Mouse (Mus musculus) kidney, embryonic 16.5 days (tissue): ENCODE results near the gene Asic3. TPM values are rescaled to one million over a fixed set of nuclear protein-coding genes. Genes with fewer than 3 reads are reported as not detected.
"Not testable (repeated sequence)": the region's sequence is repeated elsewhere in the genome, so short reads cannot be mapped to it uniquely, and the experiment has no call there.

ENCODE experiments used
- ATAC-seq: fragments of 200-750 bp; cut with Nextera tagmentation; 2 replicates; pipeline ENCODE4 v1.8.0; 2017; ENCODE audit warnings: moderate TSS enrichment; ENCODE audit not compliant: low FRiP score, low TSS enrichment
- H3K27ac ChIP-seq: fragments of 300-500 bp; sonication (generic); 2 replicates; pipeline ENCODE4 v1.5.1; 2014; ENCODE audit warnings: low read length
- H3K27me3 ChIP-seq: fragments of 300-500 bp; sonication (generic); 2 replicates; pipeline ENCODE4 v1.6.1; 2014; ENCODE audit warnings: low read length, control low read depth, mixed read lengths; ENCODE audit not compliant: insufficient read depth
- H3K36me3 ChIP-seq: fragments of 300-500 bp; sonication (generic); 2 replicates; pipeline ENCODE4 v1.6.1; 2014; ENCODE audit warnings: low read length, control low read depth, mixed read lengths; ENCODE audit not compliant: insufficient read depth
- H3K4me1 ChIP-seq: fragments of 300-500 bp; sonication (generic); 2 replicates; pipeline ENCODE4 v1.6.1; 2014; ENCODE audit warnings: low read length, control low read depth, mixed read lengths; ENCODE audit not compliant: insufficient read depth
- H3K4me2 ChIP-seq: fragments of 300-500 bp; sonication (generic); replicated peaks from 2 replicates; pipeline ENCODE4 v1.6.1; 2014; ENCODE audit warnings: low read depth, low read length
- H3K4me3 ChIP-seq: fragments of 300-500 bp; sonication (generic); 2 replicates; pipeline ENCODE4 v1.5.1; 2014; ENCODE audit warnings: mild to moderate bottlenecking, low read length
- H3K9ac ChIP-seq: fragments of 300-500 bp; sonication (generic); replicated peaks from 2 replicates; pipeline ENCODE4 v1.6.1; 2014; ENCODE audit warnings: low read length
- H3K9me3 ChIP-seq: fragments of 300-500 bp; sonication (generic); 2 replicates; pipeline ENCODE4 v1.6.1; 2016; ENCODE audit warnings: low read length, control low read depth
- WGBS: fragments of 180-500 bp; shearing (Covaris S2); extraction: QIAGEN DNeasy Blood & Tissue Kit; methylation state at CpG from one replicate; pipeline ENCODE4 v1.1.7; 2014; 5-methylcytosine and 5-hydroxymethylcytosine counted together
- polyA plus RNA-seq: library from polyadenylated mRNA; unstranded; fragments of >200 nt; fragmentation: Nextera tagmentation; extraction: Ambion mirVana; gene quantifications from 2 replicates; pipeline ENCODE4 v1.2.1, GENCODE M21; 2015

Asic3 gene
- polyA plus RNA-seq, 1 experiment from 2014 or later: 0.40 TPM

DNA sequence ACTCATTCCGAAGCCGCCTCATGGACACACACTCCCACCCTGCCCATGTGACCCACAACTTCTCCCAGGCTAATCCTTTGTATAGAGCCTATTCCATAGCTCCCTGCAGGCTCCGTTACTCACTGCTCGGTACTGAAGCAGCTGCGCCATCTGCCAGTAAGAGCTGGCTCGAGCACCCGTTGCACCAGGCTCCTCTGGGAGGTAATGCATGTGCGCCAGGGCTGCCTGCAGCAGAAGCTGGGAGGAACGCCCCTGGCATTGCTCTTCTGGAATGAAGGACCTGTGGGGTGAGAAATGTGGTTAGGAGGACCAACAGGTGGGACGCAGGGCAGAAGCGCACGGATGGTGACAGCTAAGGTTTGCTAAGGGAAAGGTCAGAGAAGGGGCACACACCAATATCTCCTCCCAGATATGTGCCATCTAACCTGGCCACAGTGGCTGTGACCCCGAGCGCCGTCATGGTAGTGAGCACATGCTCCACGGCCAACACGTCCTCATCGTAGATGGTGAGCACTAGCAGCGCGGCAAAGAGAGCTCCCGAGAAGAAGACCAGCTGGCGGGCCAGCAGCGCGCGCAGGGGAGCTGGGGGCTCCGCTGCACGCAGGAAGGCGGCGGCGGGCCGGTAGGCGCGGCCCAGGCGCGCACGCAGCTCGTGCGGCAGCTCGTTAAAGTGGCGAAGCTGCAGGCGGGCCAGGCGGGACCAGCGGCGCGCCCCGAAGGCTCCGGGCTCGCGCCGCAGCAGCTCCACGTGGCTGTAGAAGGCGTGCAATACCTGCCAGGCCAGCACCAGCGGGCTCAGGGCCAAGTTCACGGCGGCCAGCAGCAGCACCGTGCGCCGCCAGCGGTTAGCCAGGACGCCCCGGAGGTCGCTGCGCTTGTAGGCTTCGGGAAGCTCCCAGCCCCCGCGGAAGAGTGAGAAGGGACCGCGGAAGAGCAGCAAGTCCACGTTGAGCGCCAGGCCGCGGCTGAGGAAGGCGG lies 25.6 kb upstream of the Asic3 start:
- ATAC-seq: peak; percentile 49; the same call in 1 of the 2 replicates
- H3K27ac ChIP-seq: no peak overlapping the region

DNA sequence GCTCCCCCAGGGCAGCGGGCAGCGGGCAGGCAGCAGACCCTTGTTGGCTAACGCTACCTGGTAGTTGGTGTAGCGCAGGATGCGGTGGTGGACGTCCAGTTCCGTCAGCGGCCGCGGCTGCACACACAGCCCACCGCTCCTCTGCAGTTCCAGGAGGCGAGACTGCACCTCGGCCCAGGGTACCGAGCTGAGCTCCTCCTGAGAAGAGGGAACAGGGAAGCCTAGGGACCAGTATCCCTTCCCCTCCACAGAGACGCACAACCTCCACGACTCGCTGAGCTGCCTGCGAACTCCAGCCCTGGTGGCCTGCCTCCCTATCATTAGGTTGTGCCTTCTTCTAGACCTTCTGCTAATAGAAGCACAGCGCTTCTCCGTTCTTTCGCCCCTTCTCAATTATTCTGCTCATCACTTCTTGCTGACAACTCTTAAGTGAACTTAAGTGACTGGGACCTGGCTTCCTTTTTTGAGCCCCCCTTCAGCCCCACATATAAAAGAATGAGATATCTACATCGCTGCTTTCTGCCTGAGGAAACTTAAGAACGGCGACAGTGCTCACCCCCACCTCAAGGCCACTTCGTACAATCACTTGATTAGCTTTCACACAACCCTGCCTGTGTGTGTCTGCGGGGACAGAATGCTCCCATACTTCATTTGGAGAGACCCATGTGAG lies 24.8 kb upstream of the Asic3 start:
- Histone ChIP-seq H3K4me1 (peaks cover 42% of the 10 kb centered on the region), H3K4me3 (peak overlapping the region; percentile 54), H3K27ac (no peak overlapping the region), H3K9me3 (no peaks in the 10 kb centered on the region), H3K9ac (peak overlapping the region; percentile 59), H3K27me3 (peaks cover 21% of the 10 kb centered on the region), H3K36me3 (no peaks in the 10 kb centered on the region), H3K4me2 (peak overlapping the region; percentile 94)
- ATAC-seq: peak; percentile 1; the same call in 1 of the 2 replicates
- WGBS: 23% methylated on average over 25 of the region's 26 CpGs

More for the DNA sequence above, 25.6 kb upstream of the Asic3 start:
- H3K4me2 ChIP-seq: peak overlapping the region; percentile 94
- H3K27me3 ChIP-seq: peaks cover 21% of the 10 kb centered on the region
- H3K4me1 ChIP-seq: peaks cover 49% of the 10 kb centered on the region
- H3K4me3 ChIP-seq: peak overlapping the region; percentile 54
- H3K36me3 ChIP-seq: no peaks in the 10 kb centered on the region
- H3K9ac ChIP-seq: peak overlapping the region; percentile 59
- WGBS: under 1% methylated on average over 73 of the region's 73 CpGs
- H3K9me3 ChIP-seq: no peaks in the 10 kb centered on the region

DNA sequence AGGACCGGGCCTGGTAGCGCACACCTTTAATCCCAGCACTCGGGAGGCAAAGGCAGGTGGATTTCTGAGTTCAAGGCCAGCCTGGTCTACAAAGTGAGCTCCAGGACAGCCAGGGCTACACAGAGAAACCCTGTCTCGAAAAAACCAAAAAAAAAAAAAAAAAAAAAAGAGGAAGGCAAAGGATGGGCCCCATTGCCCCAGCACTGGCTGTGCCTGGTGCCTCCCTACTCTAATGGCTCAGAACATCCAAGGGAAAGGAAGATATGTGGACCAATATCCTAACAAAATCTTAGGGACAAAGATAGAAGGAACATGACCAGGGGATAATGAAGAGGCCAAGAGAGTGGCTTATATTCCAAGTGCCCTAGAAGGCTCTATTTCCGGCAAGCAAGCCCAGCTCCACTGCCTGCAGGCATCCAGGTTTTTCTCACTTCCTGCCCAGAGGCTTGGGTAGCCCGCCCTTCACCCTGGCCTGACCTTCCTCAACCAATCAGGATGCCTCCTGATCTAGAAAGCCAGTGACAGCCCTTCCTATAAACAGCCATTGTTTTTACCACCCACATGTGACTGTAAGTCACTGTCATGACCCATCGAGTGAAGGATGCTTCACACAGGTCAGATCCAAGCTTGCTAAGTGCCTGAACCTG lies 24.1 kb upstream of the Asic3 start:
- Histone ChIP-seq H3K9ac (no peak overlapping the region), H3K36me3 (no peaks in the 10 kb centered on the region), H3K4me2 (no peak overlapping the region), H3K4me3 (no peak overlapping the region), H3K4me1 (peaks cover 39% of the 10 kb centered on the region), H3K27ac (no peak overlapping the region), H3K9me3 (no peaks in the 10 kb centered on the region), H3K27me3 (peaks cover 21% of the 10 kb centered on the region)
- no peak for ATAC-seq
- WGBS: 59% methylated on average over 6 of the region's 7 CpGs

DNA sequence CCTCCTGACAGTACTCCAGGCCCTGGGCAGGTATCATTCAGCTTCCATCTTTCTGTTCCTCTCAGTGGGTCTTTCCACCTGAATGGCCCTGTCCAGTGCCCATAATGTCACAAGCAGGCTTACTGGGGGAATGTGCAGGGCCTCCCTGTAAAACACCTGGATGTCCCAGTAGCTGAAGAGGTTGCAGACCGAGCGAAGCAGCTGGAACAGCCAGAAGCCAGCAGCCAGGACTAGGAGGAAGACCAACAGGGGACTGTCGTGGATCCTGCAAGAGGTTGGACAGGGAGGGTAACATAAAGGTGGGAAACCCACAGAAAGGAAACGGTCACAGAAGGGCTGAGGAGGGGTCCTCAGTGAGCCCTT lies 23.6 kb upstream of the Asic3 start:
- no peak overlapping the region for H3K4me3 ChIP-seq
- H3K9me3 ChIP-seq: no peaks in the 10 kb centered on the region
- no peak overlapping the region for H3K9ac ChIP-seq
- no peak overlapping the region for H3K4me2 ChIP-seq
- peaks cover 34% of the 10 kb centered on the region for H3K4me1 ChIP-seq
- 73% methylated on average over 4 of the region's 4 CpGs for WGBS
- no peak overlapping the region for H3K27ac ChIP-seq
- no peaks in the 10 kb centered on the region for H3K36me3 ChIP-seq
- peaks cover 21% of the 10 kb centered on the region for H3K27me3 ChIP-seq
- ATAC-seq: no peak

DNA sequence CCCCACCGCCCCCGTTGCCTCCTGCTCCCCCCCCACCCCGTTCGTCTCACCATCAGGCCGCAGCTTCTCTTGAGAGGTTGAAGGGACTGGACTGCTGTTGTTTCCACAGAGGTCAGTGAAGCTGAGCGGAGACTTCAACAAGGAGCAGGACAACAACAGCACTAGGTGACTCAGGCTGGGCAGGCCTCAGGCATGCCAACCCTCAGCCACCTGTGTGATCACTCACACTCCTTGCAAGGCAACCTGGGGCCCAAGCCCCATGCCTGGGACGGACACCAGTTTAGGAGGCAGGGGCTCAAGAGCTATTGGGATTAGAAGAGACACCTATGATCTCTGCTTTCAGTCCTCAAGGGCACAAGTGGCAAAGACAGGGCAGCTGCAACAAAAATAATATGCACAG lies 21.3 kb upstream of the Asic3 start, which contains the start of gene Atg9b:
Gene Atg9b, minus strand, starts transcription at position 280 of the 400 bp plus-strand sequence.
- no peak within 1 kb of the TSS for H3K9ac ChIP-seq
- no peak within 1 kb of the TSS for H3K4me3 ChIP-seq
- peaks cover 13% of the 10 kb centered on the region for H3K27me3 ChIP-seq
- no peaks in the 10 kb centered on the region for H3K36me3 ChIP-seq
- 83% methylated on average over 7 of the region's 7 CpGs for WGBS
- no peak for ATAC-seq
- H3K9me3 ChIP-seq: no peaks in the 10 kb centered on the region
- peaks cover 36% of the 10 kb centered on the region for H3K4me1 ChIP-seq
- H3K4me2 ChIP-seq: no peak within 1 kb of the TSS
- no peak within 1 kb of the TSS for H3K27ac ChIP-seq

DNA sequence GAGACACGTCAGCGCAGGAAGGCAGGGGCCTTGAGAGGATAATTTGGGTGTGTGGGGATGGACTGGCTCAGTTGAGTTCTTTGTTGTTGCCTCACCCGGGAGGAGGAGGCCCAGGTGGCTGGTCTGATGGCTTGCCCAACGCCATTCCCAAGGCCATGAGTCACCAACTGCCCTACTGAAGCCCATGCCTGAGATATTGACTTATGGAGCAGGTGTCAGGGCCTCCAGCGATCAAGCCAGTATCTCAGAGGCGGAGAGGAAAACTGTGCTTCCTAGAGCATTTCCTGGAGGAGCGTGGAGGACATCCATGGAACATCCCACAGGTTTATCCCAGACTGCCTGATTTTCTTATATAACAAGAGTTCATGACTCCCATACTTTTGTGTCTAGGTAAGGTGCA lies 20.5 kb upstream of the Asic3 start:
- no peak overlapping the region for H3K4me2 ChIP-seq
- H3K27me3 ChIP-seq: peaks cover 5% of the 10 kb centered on the region; the same call in 1 of the 2 replicates
- no peaks in the 10 kb centered on the region for H3K9me3 ChIP-seq
- no peak overlapping the region for H3K9ac ChIP-seq
- no peak for ATAC-seq
- H3K4me3 ChIP-seq: no peak overlapping the region
- H3K27ac ChIP-seq: no peak overlapping the region
- peaks cover 27% of the 10 kb centered on the region for H3K4me1 ChIP-seq
- WGBS: 74% methylated on average over 7 of the region's 7 CpGs
- no peaks in the 10 kb centered on the region for H3K36me3 ChIP-seq

DNA sequence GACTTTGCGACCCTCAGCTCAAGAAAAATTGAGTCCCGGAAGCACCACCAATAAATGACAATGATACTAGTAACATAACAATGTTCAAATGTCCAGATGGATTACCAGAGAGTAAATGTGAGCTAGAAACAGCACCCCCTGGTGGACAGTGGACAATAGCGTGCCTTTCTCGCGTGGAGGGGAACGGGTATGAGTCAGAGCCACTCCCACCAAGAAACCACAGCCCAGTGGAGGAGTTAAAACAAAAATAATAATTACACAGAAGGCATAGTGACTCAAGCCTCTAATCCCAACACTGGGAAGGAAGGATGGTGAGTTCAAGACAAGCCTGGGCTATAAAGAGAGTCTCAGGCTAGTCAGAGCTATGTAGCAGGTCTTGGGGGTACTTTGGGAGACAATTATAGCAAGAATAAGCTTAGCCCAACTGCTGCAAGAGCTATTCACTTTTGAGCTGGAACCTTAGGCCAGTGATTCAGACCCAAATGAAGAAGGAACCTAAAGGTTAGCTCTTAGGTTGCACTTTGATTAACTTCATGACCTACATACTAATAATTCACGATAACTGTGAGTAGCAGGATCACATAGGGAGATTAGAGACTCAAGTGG lies 19.7 kb upstream of the Asic3 start, which contains the start of gene Abcb8:
Gene Abcb8, plus strand, starts transcription at position 272 of the 606 bp plus-strand sequence.
- 23% methylated on average over 7 of the region's 7 CpGs for WGBS
- no peaks in the 10 kb centered on the region for H3K36me3 ChIP-seq
- peak within 1 kb of the TSS; percentile 76 for H3K9ac ChIP-seq
- no peak for ATAC-seq
- peaks cover 3% of the 10 kb centered on the region; the same call in 1 of the 2 replicates for H3K27me3 ChIP-seq
- H3K9me3 ChIP-seq: no peaks in the 10 kb centered on the region
- peak within 1 kb of the TSS; percentile 58 for H3K4me3 ChIP-seq
- H3K4me1 ChIP-seq: peaks cover 19% of the 10 kb centered on the region; the same call in 1 of the 2 replicates
- peak within 1 kb of the TSS; percentile 54 for H3K27ac ChIP-seq
- peak within 1 kb of the TSS; percentile 53 for H3K4me2 ChIP-seq

DNA sequence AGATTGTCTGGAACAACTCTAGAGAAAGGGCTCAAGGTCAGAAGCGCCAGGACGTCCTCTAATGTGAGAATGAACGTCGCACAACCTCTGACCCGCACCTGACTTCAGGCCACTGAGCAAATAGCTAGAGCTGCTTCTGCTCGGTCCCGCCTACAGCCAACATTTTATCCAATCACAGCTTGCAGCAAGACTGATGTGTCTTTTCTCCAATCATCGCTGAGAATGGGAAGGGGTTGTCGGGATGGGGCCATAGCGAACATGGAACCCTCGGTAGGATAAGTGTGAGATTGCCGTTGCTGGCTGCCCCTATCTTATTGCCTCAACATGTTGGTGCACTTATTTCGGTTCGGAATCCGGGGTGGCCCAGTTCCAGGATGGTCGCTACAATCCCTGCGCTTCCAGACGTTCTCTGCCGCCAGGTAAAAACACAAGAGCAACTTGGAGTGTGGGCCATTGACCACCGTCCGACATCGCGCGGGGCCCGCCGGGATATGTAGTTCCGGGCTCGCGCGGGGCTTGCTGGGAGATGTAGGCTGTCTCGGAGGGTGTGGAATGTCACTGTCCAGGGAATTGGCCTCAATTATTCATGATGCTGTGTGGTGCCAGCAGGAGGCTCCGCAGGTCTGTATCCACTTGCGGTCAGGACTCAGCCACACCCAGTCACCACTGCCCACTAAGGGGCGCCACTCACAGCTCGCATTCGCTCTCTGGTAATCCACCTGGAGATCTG lies 18.9 kb upstream of the Asic3 start:
- Histone ChIP-seq H3K9ac (peak overlapping the region; percentile 76), H3K36me3 (no peaks in the 10 kb centered on the region), H3K27ac (peak overlapping the region; percentile 54), H3K4me2 (peak overlapping the region; percentile 53), H3K9me3 (no peaks in the 10 kb centered on the region), H3K4me3 (peak overlapping the region; percentile 58), H3K27me3 (no peaks in the 10 kb centered on the region), H3K4me1 (peaks cover 16% of the 10 kb centered on the region; the same call in 1 of the 2 replicates)
- under 1% methylated on average over 36 of the region's 36 CpGs for WGBS
- peak; percentile 97 for ATAC-seq

DNA sequence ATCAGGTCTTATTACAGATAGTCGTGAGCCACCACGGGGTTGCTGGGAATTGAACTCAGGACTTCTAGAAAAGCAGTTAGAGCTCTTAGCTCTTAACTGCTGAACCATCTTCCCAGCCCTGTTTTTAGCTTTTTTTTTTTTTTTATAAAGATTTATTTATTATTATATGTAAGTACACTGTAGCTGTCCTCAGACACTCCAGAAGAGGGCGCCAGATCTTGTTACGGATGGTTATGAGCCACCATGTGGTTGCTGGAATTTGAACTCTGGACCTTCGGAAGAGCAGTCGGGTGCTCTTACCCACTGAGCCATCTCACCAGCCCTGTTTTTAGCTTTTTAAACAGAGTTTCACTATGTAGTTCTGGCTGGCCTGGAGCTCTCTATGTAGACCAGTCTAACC lies 16.9 kb upstream of the Asic3 start:
- WGBS: 90% methylated on average over 6 of the region's 6 CpGs

More for the DNA sequence above, 16.9 kb upstream of the Asic3 start:
- not testable (repeated sequence) for H3K27me3 ChIP-seq, H3K4me2 ChIP-seq, H3K4me3 ChIP-seq, H3K9ac ChIP-seq, ATAC-seq, H3K9me3 ChIP-seq, H3K4me1 ChIP-seq, H3K27ac ChIP-seq, H3K36me3 ChIP-seq
